Mouse (Mus musculus) G1E (cell line): ENCODE data around the gene Cdh22.

ENCODE experiments used
- CTCF ChIP-seq: IDR thresholded peaks from 2 replicates; pipeline ENCODE4 v1.5.1; 2012; ENCODE audit warnings: low read depth, low read length, inconsistent platforms, mixed read lengths
- GATA2 ChIP-seq: IDR thresholded peaks from 2 replicates; pipeline ENCODE4 v1.6.1; 2012; ENCODE audit warnings: low read depth, low read length, inconsistent platforms, borderline replicate concordance
- POLR2AphosphoS5 ChIP-seq: IDR thresholded peaks from 2 replicates; pipeline ENCODE4 v1.6.1; 2012; ENCODE audit warnings: low read depth, low read length, inconsistent platforms; ENCODE audit not compliant: insufficient replicate concordance

DNA sequence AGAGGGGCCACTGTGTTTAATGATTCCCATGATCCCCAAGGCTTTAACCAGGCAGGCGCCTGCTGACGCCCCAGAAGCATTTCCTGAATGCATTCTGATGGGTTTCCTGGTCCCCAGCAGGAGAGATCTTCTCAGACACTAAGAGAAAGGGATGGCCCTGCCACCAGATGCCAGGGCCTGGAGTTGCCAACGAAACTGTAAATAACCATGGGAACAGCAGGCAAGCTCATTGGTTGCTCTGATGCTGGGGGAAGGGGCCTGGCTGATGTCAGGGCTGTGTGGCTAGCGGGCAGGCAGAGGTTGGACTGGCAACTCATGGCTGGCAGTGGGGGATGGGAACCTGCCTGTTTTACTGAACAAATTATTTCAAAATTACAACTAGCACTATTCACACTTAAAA is 38.9 kb upstream of the Cdh22 start:
- TF ChIP-seq CTCF (no peak), POLR2AphosphoS5 (no peak), GATA2 (no peak)
